Mouse (Mus musculus) brown adipose tissue, adult 24 weeks (tissue): ENCODE results near the gene Acvrl1. TPM values are rescaled to one million over a fixed set of nuclear protein-coding genes. Genes with fewer than 3 reads are reported as not detected.
"Not testable (repeated sequence)": the region's sequence is repeated elsewhere in the genome, so short reads cannot be mapped to it uniquely, and the experiment has no call there.

Experiments
- H3K27ac ChIP-seq: fragments of 200-500 bp; replicated peaks from 2 replicates; pipeline ENCODE4 v1.5.1; 2012; ENCODE audit warnings: low read depth, mild to moderate bottlenecking, low read length
- H3K4me1 ChIP-seq: fragments of 200-500 bp; 2 replicates; pipeline ENCODE4 v1.6.1; 2012; ENCODE audit warnings: low read length, mixed read lengths; ENCODE audit not compliant: control insufficient read depth, insufficient read depth, insufficient read length
- H3K4me3 ChIP-seq: fragments of 200-500 bp; 2 replicates; pipeline ENCODE4 v1.5.1; 2012; ENCODE audit warnings: low read depth, mild to moderate bottlenecking, low read length, moderate library complexity; ENCODE audit not compliant: insufficient read depth
- polyA plus RNA-seq: library from polyadenylated mRNA; stranded (reverse); fragments of >200 nt; gene quantifications from 2 replicates; pipeline ENCODE4 v1.2.4, GENCODE M21; 2012; ENCODE audit not compliant: missing spikeins, insufficient read depth, insufficient read length

The Acvrl1 gene
- polyA plus RNA-seq, 1 experiment = 9.4 TPM

GRCm38 (mm10) chr15:101095392-101095791, 32.9 kb upstream of the Acvrl1 start:
- no peak overlapping the region for H3K4me3 ChIP-seq
- H3K27ac ChIP-seq = no peak overlapping the region
- peaks cover 28% of the 10 kb centered on the region for H3K4me1 ChIP-seq

GRCm38 (mm10) chr15:101097985-101098651, 30.2 kb upstream of the Acvrl1 start:
- Histone ChIP-seq H3K4me1 (peaks cover 12% of the 10 kb centered on the region), H3K4me3 (no peak overlapping the region), H3K27ac (no peak overlapping the region)

- Histone ChIP-seq H3K27ac (no peak overlapping the region), H3K4me1 (peaks cover 9% of the 10 kb centered on the region), H3K4me3 (no peak overlapping the region)
These were observed 27.3 kb upstream of the Acvrl1 start for GRCm38 (mm10) chr15:101100996-101101395.

- no peak overlapping the region for H3K27ac ChIP-seq
- no peaks in the 10 kb centered on the region; the same call in 1 of the 2 replicates for H3K4me1 ChIP-seq
- no peak overlapping the region for H3K4me3 ChIP-seq
These were observed 24.6 kb upstream of the Acvrl1 start for GRCm38 (mm10) chr15:101103605-101104304.

- Histone ChIP-seq H3K4me1 (no peaks in the 10 kb centered on the region; the same call in 1 of the 2 replicates), H3K4me3 (peak overlapping the region; percentile 49), H3K27ac (peak overlapping the region; percentile 45)
These were observed 22.8 kb upstream of the Acvrl1 start for GRCm38 (mm10) chr15:101105496-101105994.

GRCm38 (mm10) chr15:101106011-101106410, 22.3 kb upstream of the Acvrl1 start:
- H3K4me1 ChIP-seq = no peaks in the 10 kb centered on the region; the same call in 1 of the 2 replicates
- H3K27ac ChIP-seq = peak overlapping the region; percentile 45
- peak overlapping the region; percentile 49 for H3K4me3 ChIP-seq

- H3K27ac ChIP-seq = no peak overlapping the region
- H3K4me3 ChIP-seq = no peak overlapping the region
- H3K4me1 ChIP-seq = peaks cover 3% of the 10 kb centered on the region; the same call in 1 of the 2 replicates
These were observed 20.2 kb upstream of the Acvrl1 start for GRCm38 (mm10) chr15:101107906-101108671.

GRCm38 (mm10) chr15:101113176-101113575, 15.1 kb upstream of the Acvrl1 start:
- H3K27ac ChIP-seq = peak overlapping the region; percentile 75
- H3K4me3 ChIP-seq = peak overlapping the region; percentile 42
- 0 out of 2 replicates have a peak, but pooled peaks cover 3% of the 10 kb centered on the region for H3K4me1 ChIP-seq

GRCm38 (mm10) chr15:101113778-101114177, 14.5 kb upstream of the Acvrl1 start:
- peak overlapping the region; percentile 75 for H3K27ac ChIP-seq
- H3K4me1 ChIP-seq = not testable (repeated sequence)

GRCm38 (mm10) chr15:101115511-101116110, 12.7 kb upstream of the Acvrl1 start, which contains the start of gene Ankrd33:
Gene Ankrd33, plus strand, starts transcription at chr15:101115755.
- 0 out of 2 replicates have a peak, but pooled peaks cover 3% of the 10 kb centered on the region for H3K4me1 ChIP-seq
- no peak within 1 kb of the TSS for H3K4me3 ChIP-seq
- H3K27ac ChIP-seq = no peak within 1 kb of the TSS

More at GRCm38 (mm10) chr15:101113778-101114177, 14.5 kb upstream of the Acvrl1 start:
- not testable (repeated sequence) for H3K4me3 ChIP-seq

GRCm38 (mm10) chr15:101118399-101119125, 9.8 kb upstream of the Acvrl1 start:
- no peak overlapping the region for H3K4me3 ChIP-seq
- no peak overlapping the region for H3K27ac ChIP-seq
- H3K4me1 ChIP-seq = peaks cover 10% of the 10 kb centered on the region

- Histone ChIP-seq H3K4me1 (peaks cover 10% of the 10 kb centered on the region), H3K27ac (0 out of 2 replicates have a peak overlapping the region, but pooled peaks have one; percentile 24), H3K4me3 (no peak overlapping the region)
These were observed 6.7 kb upstream of the Acvrl1 start for GRCm38 (mm10) chr15:101121411-101122289.

GRCm38 (mm10) chr15:101122290-101122589, 6.1 kb upstream of the Acvrl1 start:
- H3K4me1 ChIP-seq = peaks cover 10% of the 10 kb centered on the region
- no peak overlapping the region for H3K4me3 ChIP-seq
- H3K27ac ChIP-seq = peak overlapping the region; percentile 95
